Mouse (Mus musculus) brain, embryonic 14.5 days (tissue): Measurements from ENCODE around the gene Arl4a.

Source experiments
- CTCF ChIP-seq: fragments of 200-500 bp; IDR thresholded peaks from 2 replicates; pipeline ENCODE4 v1.5.1; 2012; ENCODE audit warnings: inconsistent platforms, mild to moderate bottlenecking, moderate library complexity, borderline replicate concordance; ENCODE audit not compliant: insufficient read depth, insufficient read length; ENCODE audit errors: extremely low read depth
- POLR2A ChIP-seq: fragments of 200-500 bp; IDR thresholded peaks from 2 replicates; pipeline ENCODE4 v1.6.1; 2012; ENCODE audit warnings: mild to moderate bottlenecking, inconsistent platforms, borderline replicate concordance; ENCODE audit not compliant: poor library complexity, insufficient read depth, insufficient read length, severe bottlenecking; ENCODE audit errors: extremely low read depth

- TF ChIP-seq POLR2A: no peak
- no peak for TF ChIP-seq CTCF
Observed at GRCm38 (mm10) chr12:40043816-40044585, 6.2 kb upstream of the Arl4a start.
